Mouse (Mus musculus): Measurements from ENCODE around the gene Prl7d1.

Gene Prl7d1

GRCm38 (mm10) chr13:27716636-27717035, at the start of gene Prl7d1:
Prl7d1 (minus strand) TSS chr13:27716736.
- DNase-seq (ENCODE audit: extremely low read depth, insufficient read length, low spot score), result no peak

- DNase-seq (ENCODE audit: extremely low read depth, insufficient read length, low spot score), result no peak
These were observed 18.1 kb upstream of the Prl7d1 start for GRCm38 (mm10) chr13:27734512-27735186.

GRCm38 (mm10) chr13:27730286-27730959, 13.9 kb upstream of the Prl7d1 start:
- DNase-seq (ENCODE audit: extremely low read depth, insufficient read length, low spot score), result peak; percentile 50

- DNase-seq (ENCODE audit: extremely low read depth, insufficient read length, low spot score), result peak; percentile 53
These were observed 8.5 kb upstream of the Prl7d1 start for GRCm38 (mm10) chr13:27725057-27725456.

- DNase-seq (ENCODE audit: extremely low read depth, insufficient read length, low spot score), result peak; percentile 68
These were observed 10.0 kb downstream of the Prl7d1 start for GRCm38 (mm10) chr13:27706521-27706920.

GRCm38 (mm10) chr13:27667936-27668335, 48.6 kb downstream of the Prl7d1 start, which contains the start of gene Prl7a2:
Prl7a2 (minus strand) TSS chr13:27668036.
- DNase-seq (ENCODE audit: extremely low read depth, insufficient read length, low spot score), result no peak

- peak; percentile 32 for DNase-seq (ENCODE audit: extremely low read depth, insufficient read length, low spot score)
These were observed 55.8 kb downstream of the Prl7d1 start for GRCm38 (mm10) chr13:27660747-27661146.
